Mouse (Mus musculus) stomach, embryonic 16.5 days (tissue): ENCODE data around the gene Gch1. TPM values are rescaled to one million over a fixed set of nuclear protein-coding genes. Genes with fewer than 3 reads are reported as not detected.

ENCODE experiments used
- ATAC-seq: fragments of 200-750 bp; cut with Nextera tagmentation; 2 replicates; pipeline ENCODE4 v1.8.0; 2017; ENCODE audit warnings: moderate number of reproducible peaks, moderate TSS enrichment; ENCODE audit not compliant: insufficient read depth, low FRiP score
- H3K27ac ChIP-seq: fragments of 300-500 bp; sonication (generic); 2 replicates; pipeline ENCODE4 v1.5.1; 2014; ENCODE audit warnings: low read length
- H3K27me3 ChIP-seq: fragments of 300-500 bp; sonication (generic); 2 replicates; pipeline ENCODE4 v1.6.1; 2014; ENCODE audit warnings: low read length, control low read depth, mixed read lengths; ENCODE audit not compliant: control insufficient read depth, insufficient read depth
- H3K36me3 ChIP-seq: fragments of 300-500 bp; sonication (generic); 2 replicates; pipeline ENCODE4 v1.6.1; 2014; ENCODE audit warnings: low read length; ENCODE audit not compliant: control insufficient read depth, insufficient read depth
- H3K4me1 ChIP-seq: fragments of 300-500 bp; sonication (generic); 2 replicates; pipeline ENCODE4 v1.6.1; 2014; ENCODE audit warnings: low read length, control low read depth, mixed read lengths; ENCODE audit not compliant: control insufficient read depth, insufficient read depth
- H3K4me2 ChIP-seq: fragments of 300-500 bp; sonication (generic); 2 replicates; pipeline ENCODE4 v1.6.1; 2014; ENCODE audit warnings: low read depth, low read length, mixed read lengths
- H3K4me3 ChIP-seq: fragments of 300-500 bp; sonication (generic); replicated peaks from 2 replicates; pipeline ENCODE4 v1.5.1; 2014; ENCODE audit warnings: mild to moderate bottlenecking, low read length
- H3K9ac ChIP-seq: fragments of 300-500 bp; sonication (generic); 2 replicates; pipeline ENCODE4 v1.6.1; 2014; ENCODE audit warnings: low read length
- H3K9me3 ChIP-seq: fragments of 300-500 bp; sonication (generic); replicated peaks from 2 replicates; pipeline ENCODE4 v1.6.1; 2016; ENCODE audit warnings: low read length, control low read depth; ENCODE audit not compliant: control insufficient read depth
- WGBS: fragments of 180-500 bp; shearing (Covaris S2); extraction: QIAGEN DNeasy Blood & Tissue Kit; methylation state at CpG from one replicate; pipeline ENCODE4 v1.1.7; 2014; 5-methylcytosine and 5-hydroxymethylcytosine counted together
- polyA plus RNA-seq: library from polyadenylated mRNA; unstranded; fragments of >200 nt; fragmentation: Nextera tagmentation; extraction: Ambion mirVana; gene quantifications from 2 replicates; pipeline ENCODE4 v1.2.1, GENCODE M21; 2015

Gene Gch1
- polyA plus RNA-seq, 1 experiment from 2014 or later = 5.9 TPM

DNA sequence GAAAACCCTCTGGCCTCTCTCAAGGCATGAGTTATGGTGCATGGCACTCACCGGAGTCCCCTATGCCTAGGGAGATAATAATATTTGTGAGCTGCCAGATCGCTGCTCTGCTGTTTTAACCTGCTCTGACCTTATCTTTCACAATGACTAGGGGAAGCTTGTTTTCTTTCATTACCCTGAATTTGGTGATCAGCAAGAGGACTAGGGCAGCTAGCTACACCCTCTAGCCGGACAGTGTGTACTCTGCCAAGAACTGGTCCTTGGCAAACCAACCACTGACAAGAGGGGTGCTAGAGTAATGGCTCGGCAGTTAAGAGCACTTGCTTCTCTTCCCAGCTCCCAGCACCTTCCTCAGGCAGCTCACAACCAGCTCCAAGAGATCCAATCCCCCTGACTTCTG is 1.4 kb upstream of the Gch1 start:
- H3K4me1 ChIP-seq = peaks cover 10% of the 10 kb centered on the region; the same call in 1 of the 2 replicates
- WGBS = 50% methylated on average over 4 of the region's 4 CpGs
- H3K27ac ChIP-seq = no peak overlapping the region
- H3K27me3 ChIP-seq = peaks cover 7% of the 10 kb centered on the region
- H3K9ac ChIP-seq = no peak overlapping the region
- H3K4me2 ChIP-seq = no peak overlapping the region
- H3K9me3 ChIP-seq = no peaks in the 10 kb centered on the region
- no peak for ATAC-seq
- H3K36me3 ChIP-seq = no peaks in the 10 kb centered on the region
- H3K4me3 ChIP-seq = no peak overlapping the region

DNA sequence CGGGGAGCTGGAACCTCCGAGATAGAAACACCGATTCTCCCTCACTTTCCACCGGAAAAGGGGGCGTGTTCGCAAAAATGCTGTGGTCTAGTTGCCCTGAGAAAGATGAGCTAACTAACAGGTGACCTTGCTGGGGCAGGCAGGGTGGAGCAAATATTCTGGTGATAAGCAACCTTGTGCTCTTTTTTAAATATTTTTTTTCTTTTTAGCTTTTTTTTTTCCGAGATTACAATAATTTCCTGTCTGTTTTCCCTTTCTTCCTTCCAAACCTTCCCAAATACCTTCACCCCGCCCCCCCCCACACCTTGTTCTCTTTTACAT is 382 bp upstream of the Gch1 start:
- no peaks in the 10 kb centered on the region for H3K9me3 ChIP-seq
- H3K4me2 ChIP-seq = peak overlapping the region; percentile 99
- ATAC-seq = no peak; the same call in 1 of the 2 replicates
- 11% methylated on average over 8 of the region's 8 CpGs for WGBS
- H3K27ac ChIP-seq = no peak overlapping the region
- H3K27me3 ChIP-seq = peaks cover 7% of the 10 kb centered on the region
- peak overlapping the region; percentile 74 for H3K4me3 ChIP-seq
- H3K4me1 ChIP-seq = peaks cover 10% of the 10 kb centered on the region; the same call in 1 of the 2 replicates
- peak overlapping the region; percentile 77 for H3K9ac ChIP-seq
- no peaks in the 10 kb centered on the region for H3K36me3 ChIP-seq

DNA sequence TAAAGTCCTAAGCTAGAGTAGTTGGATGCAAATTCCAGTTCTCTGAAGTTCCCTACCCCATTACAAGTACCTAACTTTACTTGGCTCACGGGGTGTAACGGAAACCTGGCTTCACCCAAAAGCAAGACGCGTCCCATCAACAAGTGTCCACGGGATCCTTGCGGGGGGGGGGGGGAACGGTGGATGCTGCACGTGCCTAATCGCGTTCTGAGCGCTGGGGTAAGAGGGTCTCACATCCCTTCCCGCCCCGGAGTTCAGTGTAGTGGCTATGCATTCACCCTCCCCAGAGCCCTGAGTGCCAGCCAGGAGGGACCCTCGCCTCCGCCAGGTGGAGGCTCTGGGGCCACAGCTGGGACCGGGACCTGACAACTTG is 752 bp downstream of the Gch1 start:
- peaks cover 10% of the 10 kb centered on the region; the same call in 1 of the 2 replicates for H3K4me1 ChIP-seq
- peaks cover 7% of the 10 kb centered on the region for H3K27me3 ChIP-seq
- H3K9me3 ChIP-seq = no peaks in the 10 kb centered on the region
- peak overlapping the region; percentile 77 for H3K9ac ChIP-seq
- no peak overlapping the region for H3K27ac ChIP-seq
- no peaks in the 10 kb centered on the region for H3K36me3 ChIP-seq
- peak overlapping the region; percentile 74 for H3K4me3 ChIP-seq
- ATAC-seq = no peak
- peak overlapping the region; percentile 99 for H3K4me2 ChIP-seq
- WGBS = 3% methylated on average over 16 of the region's 16 CpGs

DNA sequence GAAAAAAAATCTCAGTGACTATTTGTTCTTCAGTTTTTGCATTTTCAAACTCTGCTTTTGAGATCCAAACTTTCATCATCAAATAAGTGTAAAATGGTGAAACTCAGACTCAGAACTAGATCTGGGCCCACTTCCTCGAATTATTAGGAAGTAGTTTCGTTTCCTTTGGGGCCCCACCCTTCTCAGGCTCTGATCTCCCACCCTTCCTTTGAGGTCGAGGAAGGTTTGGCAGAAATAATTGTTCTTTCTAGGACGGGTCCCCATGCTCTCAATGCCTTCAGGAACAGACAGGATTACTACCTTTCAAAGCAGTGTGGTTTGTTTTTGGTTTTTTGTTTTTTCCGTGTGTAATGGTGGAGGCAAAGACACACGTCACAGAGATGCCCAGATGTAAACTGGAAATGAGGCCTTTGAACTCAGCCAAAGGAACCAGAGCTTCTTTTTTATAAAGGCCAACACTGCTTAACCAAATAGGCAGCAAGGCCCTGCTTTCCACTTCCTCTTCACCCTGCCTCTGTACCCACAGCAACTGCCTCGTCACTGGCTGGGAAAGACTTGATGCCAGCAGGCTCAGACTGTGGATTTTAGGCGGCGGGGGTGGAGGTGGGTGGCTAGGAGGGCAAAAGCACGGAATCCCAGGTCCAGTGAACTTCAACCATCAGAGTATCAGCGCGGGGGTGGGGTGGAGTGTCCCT is 1.4 kb downstream of the Gch1 start:
- H3K27me3 ChIP-seq = peaks cover 7% of the 10 kb centered on the region
- peaks cover 10% of the 10 kb centered on the region; the same call in 1 of the 2 replicates for H3K4me1 ChIP-seq
- WGBS = 36% methylated on average over 12 of the region's 12 CpGs
- H3K9me3 ChIP-seq = no peaks in the 10 kb centered on the region
- peak overlapping the region; percentile 99 for H3K4me2 ChIP-seq
- ATAC-seq = no peak
- H3K4me3 ChIP-seq = peak overlapping the region; percentile 74
- H3K9ac ChIP-seq = no peak overlapping the region
- H3K36me3 ChIP-seq = no peaks in the 10 kb centered on the region
- H3K27ac ChIP-seq = no peak overlapping the region

DNA sequence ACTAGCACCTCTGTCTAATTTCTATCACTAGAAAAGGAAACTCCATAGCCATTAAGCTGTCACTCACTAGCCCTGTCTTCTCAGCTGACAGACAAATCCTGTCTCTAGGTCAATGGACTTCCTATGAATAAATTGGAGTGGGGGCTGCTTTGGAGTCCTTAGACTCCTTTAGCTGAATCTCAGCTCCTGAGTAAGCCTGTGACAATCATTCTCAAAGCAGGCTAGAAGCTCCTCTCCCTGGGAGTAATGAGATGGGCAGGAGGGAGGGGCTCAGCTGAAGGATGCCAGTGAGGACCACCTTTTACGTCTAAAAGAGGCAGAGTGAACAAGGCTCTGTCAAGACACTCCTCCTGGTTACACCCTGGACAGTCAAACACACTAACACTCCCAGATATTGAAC is 2.0 kb downstream of the Gch1 start:
- no peak overlapping the region for H3K4me2 ChIP-seq
- H3K27me3 ChIP-seq = peaks cover 7% of the 10 kb centered on the region
- H3K4me3 ChIP-seq = no peak overlapping the region
- H3K36me3 ChIP-seq = no peaks in the 10 kb centered on the region
- 45% methylated on average over 1 of the region's 1 CpGs for WGBS
- no peak overlapping the region for H3K9ac ChIP-seq
- ATAC-seq = no peak
- H3K4me1 ChIP-seq = peaks cover 10% of the 10 kb centered on the region; the same call in 1 of the 2 replicates
- H3K9me3 ChIP-seq = no peaks in the 10 kb centered on the region
- no peak overlapping the region for H3K27ac ChIP-seq

DNA sequence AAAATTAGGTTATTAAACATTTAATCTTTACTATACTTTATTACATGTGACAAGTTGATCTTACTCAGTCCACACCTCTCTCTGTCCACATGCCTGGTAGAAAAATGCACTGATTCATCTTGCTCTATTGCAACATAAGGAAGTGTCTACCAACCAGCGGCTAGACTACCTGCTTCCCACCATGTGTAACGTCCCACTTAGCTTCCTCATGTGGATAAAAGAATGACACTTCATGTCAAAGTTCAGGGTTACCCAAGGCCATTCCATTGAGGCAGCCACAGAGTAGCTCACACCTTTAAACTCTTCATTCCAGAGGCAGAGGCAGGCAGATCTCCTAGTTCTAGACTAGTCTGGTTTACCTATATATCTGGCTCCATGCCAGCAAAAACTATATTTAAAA is 2.7 kb downstream of the Gch1 start:
- no peak for ATAC-seq

DNA sequence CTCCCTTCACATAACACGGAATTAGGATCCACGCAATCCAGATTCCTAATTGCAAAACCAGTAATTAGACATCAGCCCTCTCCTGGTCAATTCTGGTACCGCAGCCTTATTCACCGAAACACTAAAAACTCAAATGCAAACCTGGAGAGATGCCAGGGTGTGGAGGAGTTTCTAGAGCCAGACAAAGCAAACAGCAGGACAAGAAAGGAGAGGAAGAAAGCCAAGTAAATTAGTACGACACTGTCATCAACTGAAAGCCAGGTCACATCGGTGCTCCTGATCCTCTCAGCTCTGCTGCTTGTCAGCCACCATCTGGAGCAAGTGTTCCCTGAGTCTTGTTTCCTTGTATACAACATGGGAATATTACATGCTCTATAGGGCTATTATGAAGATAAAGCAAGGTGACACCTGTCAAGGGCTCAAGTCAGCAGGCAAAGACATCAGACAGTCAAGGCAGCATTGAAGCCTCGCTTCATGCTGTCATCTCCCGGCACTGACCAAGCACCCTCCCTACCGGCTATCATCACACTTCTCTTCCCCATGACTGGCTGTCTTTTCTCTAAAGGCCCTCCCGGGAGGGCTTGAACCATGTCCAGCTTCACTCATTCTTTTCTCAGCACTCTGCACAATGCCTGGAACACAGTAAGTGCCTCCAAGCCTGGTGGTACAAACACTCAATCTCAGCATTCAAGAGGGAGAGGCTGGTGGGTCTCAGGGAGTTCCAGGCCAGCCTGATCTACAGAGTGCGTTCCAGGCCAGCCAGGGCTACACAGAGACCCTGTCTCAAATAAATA is 7.5 kb downstream of the Gch1 start:
- Histone ChIP-seq H3K4me2 (no peak overlapping the region), H3K4me1 (peaks cover 11% of the 10 kb centered on the region), H3K27ac (no peak overlapping the region), H3K9ac (no peak overlapping the region), H3K27me3 (no peaks in the 10 kb centered on the region), H3K4me3 (no peak overlapping the region), H3K36me3 (no peaks in the 10 kb centered on the region), H3K9me3 (no peaks in the 10 kb centered on the region)
- no peak for ATAC-seq
- WGBS = 61% methylated on average over 11 of the region's 11 CpGs

More for the DNA sequence above, 2.7 kb downstream of the Gch1 start:
- Histone ChIP-seq H3K4me3 (no peak overlapping the region), H3K9me3 (no peaks in the 10 kb centered on the region), H3K27ac (no peak overlapping the region), H3K9ac (no peak overlapping the region), H3K4me2 (no peak overlapping the region), H3K36me3 (no peaks in the 10 kb centered on the region), H3K27me3 (peaks cover 7% of the 10 kb centered on the region), H3K4me1 (peaks cover 14% of the 10 kb centered on the region)
- 70% methylated on average over 2 of the region's 2 CpGs for WGBS

DNA sequence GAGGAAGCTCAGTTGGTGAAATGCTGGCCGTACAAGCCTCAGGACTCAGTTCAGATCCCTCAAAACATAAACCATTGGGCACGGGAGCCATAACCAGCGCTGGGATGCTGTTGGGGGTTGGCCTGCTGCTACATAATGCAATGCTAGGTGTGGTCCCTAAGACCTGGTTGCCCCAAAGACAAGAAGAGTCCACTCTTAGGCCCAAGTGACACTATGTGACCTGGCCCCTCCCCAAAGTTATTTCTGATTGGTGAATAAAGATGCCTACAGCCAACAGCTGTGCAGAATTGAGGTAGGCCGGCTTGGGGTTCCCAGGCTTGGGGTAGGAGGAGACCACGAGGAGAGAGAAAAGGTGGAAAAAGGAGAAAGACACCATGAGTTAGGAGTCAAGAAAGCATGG is 10.4 kb downstream of the Gch1 start:
- no peak for ATAC-seq
- no peaks in the 10 kb centered on the region for H3K27me3 ChIP-seq
- H3K4me1 ChIP-seq = peaks cover 11% of the 10 kb centered on the region
- no peaks in the 10 kb centered on the region for H3K9me3 ChIP-seq
- WGBS = 84% methylated on average over 5 of the region's 5 CpGs
- H3K4me2 ChIP-seq = no peak overlapping the region
- no peaks in the 10 kb centered on the region for H3K36me3 ChIP-seq
- H3K4me3 ChIP-seq = no peak overlapping the region
- no peak overlapping the region for H3K27ac ChIP-seq
- no peak overlapping the region for H3K9ac ChIP-seq

DNA sequence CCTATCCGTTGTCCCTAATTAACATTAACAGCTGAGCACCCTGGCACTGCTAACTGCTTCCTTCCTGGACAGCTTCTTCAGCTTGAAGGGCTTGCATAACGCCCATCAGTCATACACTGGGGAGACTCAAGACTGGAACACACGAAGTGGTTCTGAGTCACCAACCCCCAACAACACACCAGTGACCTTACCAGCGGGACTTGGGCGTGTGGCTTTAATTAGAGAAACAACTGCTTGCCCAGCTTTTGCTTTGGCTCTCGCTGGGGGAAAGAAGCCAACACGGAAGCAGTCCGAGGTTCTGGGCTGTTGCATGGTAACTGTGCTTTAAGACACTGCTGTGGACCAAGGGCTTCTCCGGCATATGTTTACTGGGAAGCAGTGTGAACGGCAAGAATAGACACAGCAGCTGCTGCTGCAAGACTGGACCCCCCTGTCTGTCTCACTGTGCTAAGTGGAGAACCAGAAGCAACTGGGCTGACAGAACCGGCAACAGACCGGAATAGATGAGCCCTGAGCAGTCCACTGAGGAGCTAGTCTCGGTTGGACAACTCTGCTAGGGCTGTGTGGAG is 11.3 kb downstream of the Gch1 start:
- H3K4me3 ChIP-seq = no peak overlapping the region
- H3K4me1 ChIP-seq = peaks cover 11% of the 10 kb centered on the region
- H3K4me2 ChIP-seq = peak overlapping the region; percentile 31
- 37% methylated on average over 13 of the region's 13 CpGs for WGBS
- H3K9ac ChIP-seq = peak overlapping the region; percentile 19; the same call in 1 of the 2 replicates
- ATAC-seq = 0 out of 2 replicates have a peak, but pooled peaks have one; percentile 29
- H3K27me3 ChIP-seq = no peaks in the 10 kb centered on the region
- no peaks in the 10 kb centered on the region for H3K36me3 ChIP-seq
- no peak overlapping the region for H3K27ac ChIP-seq
- H3K9me3 ChIP-seq = no peaks in the 10 kb centered on the region
